ENCODE assay signal across 10 mouse cellular contexts in genomic region chr19:7523292-7523691, GRCm38 (mm10). TPM values are rescaled to one million over a fixed set of nuclear protein-coding genes. Genes with fewer than 3 reads are reported as not detected.
DNase-seq lines count a peak whose midpoint lies in the region; ATAC-seq lines count a peak whose summit lies in the region.
"Had no signal": no experiment of that assay in that cellular context is flagged by ENCODE, and none has a peak within 500 bp of the region (broad histone marks: within the 10 kb centered on the region; RNA-seq: fewer than 3 reads in every experiment).

No protein-coding gene starts in this region.

- no peak overlapping the region for H3K9ac ChIP-seq in limb, embryonic 11.5 days (ENCODE audit: low read length)
- H3K9ac ChIP-seq: hindbrain, embryonic 15.5 days; midbrain, embryonic 12.5 days had no signal

- H3K4me1 ChIP-seq in limb, embryonic 11.5 days (ENCODE audit: control insufficient read depth, insufficient read depth, low read length) = no peaks in the 10 kb centered on the region
- no peaks in the 10 kb centered on the region for H3K4me1 ChIP-seq in limb, embryonic 10.5 days
- H3K4me1 ChIP-seq: hindbrain, embryonic 15.5 days; midbrain, embryonic 12.5 days had no signal

- ATAC-seq in limb, embryonic 11.5 days (ENCODE audit: insufficient number of reproducible peaks, low FRiP score, low TSS enrichment, low read depth) = no peak

- H3K27ac ChIP-seq in limb, embryonic 11.5 days (replicated peaks; ENCODE audit: low read depth, low read length) = no peak overlapping the region
- H3K27ac ChIP-seq in limb, embryonic 10.5 days = no peak overlapping the region
- H3K27ac ChIP-seq: hindbrain, embryonic 15.5 days; midbrain, embryonic 12.5 days had no signal

- H3K9me3 ChIP-seq in limb, embryonic 11.5 days (ENCODE audit: control insufficient read depth, low read length) = no peaks in the 10 kb centered on the region; the same call in 1 of the 2 replicates
- H3K9me3 ChIP-seq in limb, embryonic 10.5 days (replicated peaks) = no peaks in the 10 kb centered on the region
- H3K9me3 ChIP-seq: hindbrain, embryonic 15.5 days had no signal

- H3K4me2 ChIP-seq in limb, embryonic 11.5 days (ENCODE audit: low read depth, severe bottlenecking) = no peak overlapping the region
- H3K4me2 ChIP-seq: hindbrain, embryonic 15.5 days; midbrain, embryonic 12.5 days had no signal

- 95% methylated on average over 1 of the region's 1 CpGs for WGBS in limb, embryonic 11.5 days
- 93% methylated on average over 1 of the region's 1 CpGs for WGBS in limb, embryonic 10.5 days

- peaks cover 10% of the 10 kb centered on the region; the same call in 1 of the 2 replicates for H3K36me3 ChIP-seq in limb, embryonic 11.5 days (ENCODE audit: control insufficient read depth, insufficient read depth, low read length)
- H3K36me3 ChIP-seq in limb, embryonic 10.5 days = peaks cover 45% of the 10 kb centered on the region

- peak; percentile 10 for DNase-seq in embryo, embryonic 10.5 days (ENCODE audit: low spot score)
- DNase-seq in embryo, embryonic 9.5 days (ENCODE audit: extremely low spot score) = no peak
- peak; percentile 22 for DNase-seq in limb, embryonic 11.5 days (ENCODE audit: low spot score)
- DNase-seq in limb, embryonic 10.5 days (ENCODE audit: low spot score) = no peak
- DNase-seq in B cell, adult 2 months = peak; percentile 67 to 75
- peak; percentile 21 to 57 for DNase-seq in kidney, postnatal 36 days
- DNase-seq in layer of hippocampus, postnatal 36 days = no peak
- DNase-seq in right cerebral cortex, postnatal 36 days (ENCODE audit: low spot score in 2 of 2) = no peak

- no peak overlapping the region for H3K4me3 ChIP-seq in limb, embryonic 11.5 days (ENCODE audit: low read depth, low read length)
- no peak overlapping the region for H3K4me3 ChIP-seq in limb, embryonic 10.5 days
- H3K4me3 ChIP-seq: hindbrain, embryonic 15.5 days; midbrain, embryonic 12.5 days had no signal

- no peaks in the 10 kb centered on the region for H3K27me3 ChIP-seq in limb, embryonic 11.5 days (ENCODE audit: control insufficient read depth, insufficient read depth, low read length)
- no peaks in the 10 kb centered on the region for H3K27me3 ChIP-seq in limb, embryonic 10.5 days (ENCODE audit: low read depth, poor library complexity, severe bottlenecking)
- H3K27me3 ChIP-seq: hindbrain, embryonic 15.5 days; midbrain, embryonic 12.5 days had no signal

RNA-seq across cellular contexts. Expression of gene Atl3, which starts 29.5 kb away (rescaled TPM):
- 10.6 and 10.9 TPM in 2 replicates for polyA plus RNA-seq in limb, embryonic 11.5 days (2014; fragmentation: Nextera tagmentation; extraction: Ambion mirVana)
- polyA plus RNA-seq in limb, embryonic 10.5 days (2016; fragmentation: Nextera tagmentation; extraction: Ambion mirVana) = 7.6 and 7.7 TPM in 2 replicates
- 10 to 100 TPM; 21.1 to 23.3 TPM for total RNA-seq in layer of hippocampus, postnatal 36 days (2021)

RNA-seq across cellular contexts. Expression of gene Pla2g16, which starts 34.0 kb away (rescaled TPM):
- polyA plus RNA-seq in limb, embryonic 11.5 days (2014; fragmentation: Nextera tagmentation; extraction: Ambion mirVana) = 5.4 and 7.6 TPM in 2 replicates
- polyA plus RNA-seq in limb, embryonic 10.5 days (2016; fragmentation: Nextera tagmentation; extraction: Ambion mirVana) = 3.2 and 3.6 TPM in 2 replicates
- total RNA-seq in layer of hippocampus, postnatal 36 days (2021) = 10 to 100 TPM; 28.3 to 28.8 TPM

RNA-seq across cellular contexts. Expression of gene Rtn3, which starts 40.2 kb away (rescaled TPM):
- 78.5 and 94.1 TPM in 2 replicates for polyA plus RNA-seq in limb, embryonic 11.5 days (2014; fragmentation: Nextera tagmentation; extraction: Ambion mirVana)
- polyA plus RNA-seq in limb, embryonic 10.5 days (2016; fragmentation: Nextera tagmentation; extraction: Ambion mirVana) = 95.7 and 103 TPM in 2 replicates
- 100 to 1,000 TPM; 737 to 795 TPM for total RNA-seq in layer of hippocampus, postnatal 36 days (2021)

Comparison
In these comparisons a context has a peak if more than half of its experiments do, and no peak if none do; other contexts are left out.
1. DNase-seq: peak in embryo, embryonic 10.5 days (single experiment), limb, embryonic 11.5 days (single experiment), B cell, adult 2 months (2 of 2) and kidney, postnatal 36 days (2 of 2); none in embryo, embryonic 9.5 days (single experiment), limb, embryonic 10.5 days (single experiment), layer of hippocampus, postnatal 36 days (0 of 2) and right cerebral cortex, postnatal 36 days (0 of 2).